Mouse (Mus musculus): Measurements from ENCODE around the gene Pcyox1.
"Not testable (repeated sequence)": the region's sequence is repeated elsewhere in the genome, so short reads cannot be mapped to it uniquely, and the experiment has no call there.

DNA sequence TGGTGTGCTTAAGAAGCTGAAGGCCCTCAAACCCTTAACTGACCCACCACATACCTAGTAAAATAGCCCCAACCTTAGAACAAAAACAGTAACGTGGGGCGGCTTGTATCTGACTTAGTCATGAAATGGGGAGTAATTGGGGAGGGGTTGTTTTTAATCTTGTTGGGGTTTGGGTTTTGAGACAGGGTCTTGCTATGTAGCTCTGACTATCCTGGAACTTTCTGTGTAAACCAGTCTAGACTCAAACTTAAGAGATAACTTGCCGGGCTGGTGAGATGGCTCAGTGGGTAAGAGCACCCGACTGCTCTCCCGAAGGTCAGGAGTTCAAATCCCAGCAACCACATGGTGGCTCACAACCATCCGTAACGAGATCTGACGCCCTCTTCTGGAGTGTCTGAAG is 16.8 kb downstream of the Pcyox1 start:
- not testable (repeated sequence) for TF ChIP-seq POLR2A (IDR thresholded peaks at IDR 0.05; ENCODE audit: low read depth, low read length); CTCF (IDR thresholded peaks at IDR 0.05; ENCODE audit: extremely low read depth, insufficient read depth, insufficient read length, insufficient replicate concordance)

Measured in spleen, adult 2 months (tissue).